Mouse (Mus musculus) CH12.LX (cell line): ENCODE results near the gene Slc15a5. TPM values are rescaled to one million over a fixed set of nuclear protein-coding genes. Genes with fewer than 3 reads are reported as not detected.
A peak's percentile ranks its signal among the peaks of the same experiment; 100 is the strongest.

Experiments used
- DNase-seq: peaks from one replicate; pipeline ENCODE4 v3.0.0-alpha.2; 2013; ENCODE audit errors: extremely low read depth
- H3K27ac ChIP-seq: 2 replicates; pipeline ENCODE4 v1.5.1; 2012; ENCODE audit warnings: low read depth, mild to moderate bottlenecking, control low read depth, moderate library complexity; ENCODE audit not compliant: insufficient read depth
- H3K27me3 ChIP-seq: replicated peaks from 2 replicates; pipeline ENCODE3; 2012; ENCODE audit warnings: inconsistent platforms
- H3K36me3 ChIP-seq, 2 experiments: replicated peaks in 1 of 2; 2 replicates each; pipeline versions ENCODE3 to v1.6.1; 2012; ENCODE audit warnings: inconsistent platforms in 1 of 2, low read length in 1 of 2, mild to moderate bottlenecking in 1 of 2, mixed read lengths in 1 of 2, moderate library complexity in 1 of 2; ENCODE audit not compliant: control insufficient read depth in 1 of 2, insufficient read depth in 1 of 2
- H3K4me1 ChIP-seq, 2 experiments: 2 replicates each; pipeline ENCODE4 v1.6.1; 2012; ENCODE audit warnings: inconsistent platforms in 1 of 2, moderate library complexity in 1 of 2; ENCODE audit not compliant: insufficient read depth in 2 of 2, control insufficient read depth in 1 of 2
- H3K4me2 ChIP-seq: 2 replicates; pipeline ENCODE4 v1.6.1; 2012; ENCODE audit warnings: low read depth, mild to moderate bottlenecking, control low read depth; ENCODE audit not compliant: poor library complexity, insufficient read depth, severe bottlenecking
- H3K4me3 ChIP-seq, 3 experiments: fragments of 150-350 bp in 1 of 3; sonication (generic) in 1 of 3; replicated peaks in 1 of 3; 2 replicates each; pipeline versions ENCODE3 to v1.5.1; 2011 to 2012; ENCODE audit warnings: low read depth in 2 of 3, low read length in 2 of 3, mild to moderate bottlenecking in 2 of 3, moderate library complexity in 2 of 3, control low read depth in 1 of 3, improper control_type of control experiment in 1 of 3, inconsistent platforms in 1 of 3, mixed read lengths in 1 of 3; ENCODE audit not compliant: poor library complexity in 1 of 3
- H3K79me2 ChIP-seq: replicated peaks from 2 replicates; pipeline ENCODE4 v1.6.1; 2012; ENCODE audit warnings: mild to moderate bottlenecking, moderate library complexity; ENCODE audit not compliant: control insufficient read depth, poor library complexity, insufficient read depth, severe bottlenecking; ENCODE audit errors: extremely low read depth
- H3K9ac ChIP-seq: 2 replicates; pipeline ENCODE4 v1.6.1; 2012; ENCODE audit warnings: low read depth, mild to moderate bottlenecking, control low read depth, moderate library complexity; ENCODE audit not compliant: insufficient read depth
- H3K9me3 ChIP-seq: replicated peaks from 2 replicates; pipeline ENCODE3; 2012; ENCODE audit warnings: low read length, inconsistent platforms, mixed read lengths
- CTCF ChIP-seq, 2 experiments: IDR thresholded peaks in 1 of 2; conservative IDR thresholded peaks in 1 of 2; 2 replicates each; pipeline ENCODE4 v1.5.1; 2011 to 2012; ENCODE audit warnings: low read depth in 2 of 2, low read length in 2 of 2, improper control_type of control experiment in 1 of 2, inconsistent platforms in 1 of 2, mild to moderate bottlenecking in 1 of 2, moderate library complexity in 1 of 2
- E2F4 ChIP-seq: IDR thresholded peaks from 2 replicates; pipeline ENCODE4 v1.6.1; 2011; ENCODE audit warnings: low read depth, low read length, improper control_type of control experiment; ENCODE audit not compliant: insufficient replicate concordance
- GABPA ChIP-seq: IDR thresholded peaks from 2 replicates; pipeline ENCODE4 v1.6.1; 2012; ENCODE audit warnings: low read depth, low read length, improper control_type of control experiment, inconsistent platforms; ENCODE audit not compliant: insufficient replicate concordance
- HCFC1 ChIP-seq: IDR thresholded peaks from 2 replicates; pipeline ENCODE4 v1.6.1; 2012; ENCODE audit warnings: low read depth, mild to moderate bottlenecking, inconsistent platforms, low read length, improper control_type of control experiment
- JUN ChIP-seq: IDR thresholded peaks from 2 replicates; pipeline ENCODE4 v1.6.1; 2011; ENCODE audit warnings: low read depth, mild to moderate bottlenecking, low read length, improper control_type of control experiment, moderate library complexity; ENCODE audit not compliant: insufficient read depth
- KAT2A ChIP-seq: IDR thresholded peaks from 2 replicates; pipeline ENCODE4 v1.6.1; 2012; ENCODE audit warnings: low read length, improper control_type of control experiment, inconsistent platforms; ENCODE audit not compliant: insufficient replicate concordance
- MAX ChIP-seq: IDR thresholded peaks from 2 replicates; pipeline ENCODE4 v1.6.1; 2011; ENCODE audit warnings: low read length, improper control_type of control experiment
- MXI1 ChIP-seq: IDR thresholded peaks from 2 replicates; pipeline ENCODE4 v1.6.1; 2011; ENCODE audit warnings: mild to moderate bottlenecking, low read depth, low read length, improper control_type of control experiment
- NELFE ChIP-seq: IDR thresholded peaks from 2 replicates; pipeline ENCODE4 v1.6.1; 2011; ENCODE audit warnings: low read depth, low read length, improper control_type of control experiment
- NRF1 ChIP-seq: IDR thresholded peaks from 2 replicates; pipeline ENCODE4 v1.6.1; 2014; ENCODE audit warnings: low read depth, mild to moderate bottlenecking, inconsistent platforms, low read length, improper control_type of control experiment, moderate library complexity
- POLR2AphosphoS2 ChIP-seq: IDR thresholded peaks from 2 replicates; pipeline ENCODE4 v1.6.1; 2011; ENCODE audit warnings: low read depth, low read length, improper control_type of control experiment
- SIN3A ChIP-seq: IDR thresholded peaks from 2 replicates; pipeline ENCODE4 v1.6.1; 2012; ENCODE audit warnings: low read length, improper control_type of control experiment, inconsistent platforms
- SMC3 ChIP-seq: IDR thresholded peaks from 2 replicates; pipeline ENCODE4 v1.6.1; 2011; ENCODE audit warnings: low read depth, low read length, improper control_type of control experiment
- TCF12 ChIP-seq: IDR thresholded peaks from 2 replicates; pipeline ENCODE4 v1.6.1; 2014; ENCODE audit warnings: low read depth, mild to moderate bottlenecking, inconsistent platforms, low read length, improper control_type of control experiment
- USF1 ChIP-seq: IDR thresholded peaks from 2 replicates; pipeline ENCODE4 v1.6.1; 2014; ENCODE audit warnings: low read depth, mild to moderate bottlenecking, inconsistent platforms, low read length, improper control_type of control experiment
- ZC3H11A ChIP-seq: IDR thresholded peaks from 2 replicates; pipeline ENCODE4 v1.6.1; 2012; ENCODE audit warnings: low read depth, mild to moderate bottlenecking, inconsistent platforms, low read length, improper control_type of control experiment
- ZNF384 ChIP-seq: IDR thresholded peaks from 2 replicates; pipeline ENCODE4 v1.6.1; 2012; ENCODE audit warnings: low read depth, low read length, improper control_type of control experiment, inconsistent platforms
- dilution Hi-C: fragments of 300-500 bp; cut with MboI; formaldehyde crosslinking; loops from 2 replicates; pipeline ENCODE4 v1.14.3; 2020; ENCODE audit warnings: low sequenced_read_pairs; ENCODE audit not compliant: extremely low pct_unique_long_range_greater_than_20kb, extremely low pct_ligation_motif_present
- in situ Hi-C: fragments of 300-500 bp; cut with MboI; formaldehyde crosslinking; loops from 3 replicates; pipeline ENCODE4 v1.14.3; 2019; ENCODE audit warnings: low sequenced_read_pairs, low pct_ligation_motif_present, low pct_unique_long_range_greater_than_20kb, mixed read lengths
- polyA plus RNA-seq: library from polyadenylated mRNA; unstranded; fragments of >175 nt; gene quantifications from 2 replicates; pipeline ENCODE4 v1.2.1, GENCODE M21; 2012; ENCODE audit warnings: low read depth; ENCODE audit not compliant: insufficient read length
- total RNA-seq, 2 experiments: library from RNA; depleted of rRNA; stranded (reverse); fragments of 300-350 nt in 1 of 2; fragments of >200 nt in 1 of 2; gene quantifications; 2 replicates each; pipeline ENCODE4 v1.2.3; 2012 to 2014

Gene Slc15a5
- total and polyA plus RNA-seq, 3 experiments = not detected

DNA sequence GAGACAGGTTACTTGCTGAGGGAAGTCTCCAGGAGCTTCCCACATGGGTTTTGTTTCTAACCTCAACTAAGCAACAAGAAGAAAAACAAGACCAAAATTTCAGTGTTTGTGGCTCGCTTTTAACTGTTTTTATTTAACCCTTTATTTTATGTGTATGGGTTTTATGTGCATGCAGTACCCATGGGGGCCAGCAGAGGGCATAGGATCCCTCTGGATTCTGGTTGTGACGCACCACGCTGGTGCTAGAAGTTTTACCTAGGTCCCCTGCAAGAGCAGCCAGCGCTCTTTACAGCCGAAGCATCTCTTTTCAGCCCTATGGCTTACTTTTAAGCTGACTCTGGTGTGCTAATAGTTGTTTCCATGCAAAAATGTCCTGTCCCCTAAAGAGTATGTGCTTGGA lies 42.1 kb downstream of the Slc15a5 start:
- no peak overlapping the region for H3K27ac ChIP-seq
- H3K4me2 ChIP-seq = no peak overlapping the region
- H3K27me3 ChIP-seq = no peaks in the 10 kb centered on the region
- peaks cover 67% of the 10 kb centered on the region for H3K9me3 ChIP-seq
- in situ Hi-C loops = no loop called here
- dilution Hi-C loops = no loop called here
- H3K4me3 ChIP-seq = no peak overlapping the region
- H3K9ac ChIP-seq = no peak overlapping the region
- no peaks in the 10 kb centered on the region for H3K79me2 ChIP-seq
- no peaks in the 10 kb centered on the region for H3K36me3 ChIP-seq
- no peak for DNase-seq
- 0 out of 4 replicates have a peak, but pooled peaks of 1 of the 2 experiments have one; percentile 16 for TF ChIP-seq CTCF (conservative IDR thresholded peaks at IDR 0.05 in 1 of 2, IDR thresholded peaks at IDR 0.05 in 1 of 2; ENCODE audit: low read depth in 2 of 2, low read length in 2 of 2)
- TF ChIP-seq GABPA = no peak
- no peaks in the 10 kb centered on the region for H3K4me1 ChIP-seq

GRCm38 (mm10) chr6:138036891-138037290 lies 42.8 kb downstream of the Slc15a5 start:
- in situ Hi-C loops = no loop called here
- Histone ChIP-seq H3K36me3 (no peaks in the 10 kb centered on the region), H3K4me3 (no peak overlapping the region), H3K9ac (no peak overlapping the region), H3K4me2 (no peak overlapping the region), H3K27ac (no peak overlapping the region), H3K4me1 (no peaks in the 10 kb centered on the region), H3K79me2 (no peaks in the 10 kb centered on the region), H3K9me3 (peaks cover 64% of the 10 kb centered on the region), H3K27me3 (no peaks in the 10 kb centered on the region)
- TF ChIP-seq NRF1 (no peak), NELFE (no peak), MXI1 (no peak), USF1 (no peak), E2F4 (no peak), SIN3A (no peak), TCF12 (no peak), SMC3 (no peak), JUN (no peak), MAX (no peak), ZNF384 (no peak), CTCF (conservative IDR thresholded peaks at IDR 0.05 in 1 of 2, IDR thresholded peaks at IDR 0.05 in 1 of 2; ENCODE audit: low read depth in 2 of 2, low read length in 2 of 2) (no peak), ZC3H11A (no peak), KAT2A (no peak), HCFC1 (no peak), POLR2AphosphoS2 (no peak)
- dilution Hi-C loops = no loop called here
- DNase-seq = no peak
